41 mouse cellular contexts compared by ENCODE assay signal in genomic region chr10:87045273-87045672, GRCm38 (mm10). TPM values are rescaled to one million over a fixed set of nuclear protein-coding genes. Genes with fewer than 3 reads are reported as not detected.
DNase-seq lines count a peak whose midpoint lies in the region; ATAC-seq lines count a peak whose summit lies in the region.
"Had no signal": no experiment of that assay in that cellular context is flagged by ENCODE, and none has a peak within 500 bp of the region (broad histone marks: within the 10 kb centered on the region; RNA-seq: fewer than 3 reads in every experiment).

No protein-coding gene starts in this region.

- peak overlapping the region; percentile 76 for H3K27ac ChIP-seq in forebrain, embryonic 10.5 days
- no peak overlapping the region for H3K27ac ChIP-seq in forebrain, embryonic 16.5 days (ENCODE audit: low read length)
- H3K27ac ChIP-seq in heart, embryonic 14.5 days (replicated peaks in 1 of 2; ENCODE audit: control insufficient read depth in 1 of 2, insufficient read depth in 1 of 2, low read depth in 2 of 2, low read length in 2 of 2), result no peak overlapping the region
- no peak overlapping the region for H3K27ac ChIP-seq in liver, embryonic 12.5 days
- no peak overlapping the region for H3K27ac ChIP-seq in liver, embryonic 16.5 days (ENCODE audit: low read length)
- H3K27ac ChIP-seq: embryonic facial prominence, embryonic 13.5 days; hindbrain, embryonic 15.5 days; kidney, postnatal 0 days; limb, embryonic 13.5 days; liver, embryonic 14.5 days; midbrain, embryonic 15.5 days had no signal

- no peak for DNase-seq in forebrain, embryonic 10.5 days (ENCODE audit: extremely low spot score, low spot score)
- no peak for DNase-seq in heart, adult 9 months (ENCODE audit: low spot score in 2 of 2)
- peak; percentile 14 for DNase-seq in liver
- DNase-seq in gastrocnemius, postnatal 25 days, result no peak
- DNase-seq: adrenal gland, adult 2 months; adrenal gland, postnatal 36 days; cerebellum, adult 18-20 months; cerebellum, postnatal 10 days; forebrain, postnatal 0 days; heart, postnatal 36 days; kidney, adult 8-10 months; kidney, postnatal 4 days; lung, postnatal 4 days; right cerebral cortex, postnatal 25 days; thymus, adult 18-20 months; thymus, postnatal 25 days had no signal

- no peaks in the 10 kb centered on the region for H3K9me3 ChIP-seq in forebrain, embryonic 10.5 days
- no peaks in the 10 kb centered on the region for H3K9me3 ChIP-seq in forebrain, embryonic 16.5 days (ENCODE audit: control insufficient read depth, low read length)
- H3K9me3 ChIP-seq in heart, embryonic 14.5 days (ENCODE audit: control insufficient read depth, low read length), result no peaks in the 10 kb centered on the region
- no peaks in the 10 kb centered on the region for H3K9me3 ChIP-seq in liver, embryonic 12.5 days (replicated peaks)
- no peaks in the 10 kb centered on the region for H3K9me3 ChIP-seq in liver, embryonic 16.5 days (replicated peaks; ENCODE audit: control insufficient read depth, low read length)
- H3K9me3 ChIP-seq: embryonic facial prominence, embryonic 13.5 days; hindbrain, embryonic 15.5 days; limb, embryonic 13.5 days; megakaryocyte, embryonic 14.5 days; midbrain, embryonic 15.5 days had no signal

- H3K9ac ChIP-seq in forebrain, embryonic 16.5 days (replicated peaks; ENCODE audit: low read depth, low read length), result no peak overlapping the region
- no peak overlapping the region for H3K9ac ChIP-seq in heart, embryonic 14.5 days (ENCODE audit: low read length)
- no peak overlapping the region for H3K9ac ChIP-seq in liver, embryonic 12.5 days
- no peak overlapping the region for H3K9ac ChIP-seq in liver, embryonic 16.5 days (ENCODE audit: low read depth, low read length)
- H3K9ac ChIP-seq: embryonic facial prominence, embryonic 13.5 days; forebrain, postnatal 0 days; hindbrain, embryonic 15.5 days; limb, embryonic 13.5 days; liver, embryonic 14.5 days; midbrain, embryonic 15.5 days had no signal

- peaks cover 33% of the 10 kb centered on the region for H3K4me1 ChIP-seq in forebrain, embryonic 10.5 days
- peaks cover 2% of the 10 kb centered on the region; the same call in 1 of the 2 replicates for H3K4me1 ChIP-seq in forebrain, embryonic 16.5 days (replicated peaks; ENCODE audit: control insufficient read depth, insufficient read depth, low read length)
- no peaks in the 10 kb centered on the region for H3K4me1 ChIP-seq in heart, embryonic 14.5 days (ENCODE audit: control insufficient read depth in 2 of 2, insufficient read depth in 2 of 2, low read length in 2 of 2)
- no peaks in the 10 kb centered on the region for H3K4me1 ChIP-seq in liver, embryonic 12.5 days
- H3K4me1 ChIP-seq in liver, embryonic 16.5 days (ENCODE audit: control insufficient read depth, low read depth, low read length), result no peaks in the 10 kb centered on the region
- H3K4me1 ChIP-seq: embryonic facial prominence, embryonic 13.5 days; hindbrain, embryonic 15.5 days; limb, embryonic 13.5 days; megakaryocyte, embryonic 14.5 days had no signal

- H3K4me3 ChIP-seq in forebrain, embryonic 10.5 days, result no peak overlapping the region
- no peak overlapping the region for H3K4me3 ChIP-seq in forebrain, embryonic 16.5 days (replicated peaks; ENCODE audit: low read length)
- no peak overlapping the region for H3K4me3 ChIP-seq in heart, embryonic 14.5 days (ENCODE audit: control insufficient read depth in 1 of 2, insufficient read depth in 1 of 2, low read depth in 1 of 2, low read length in 2 of 2)
- H3K4me3 ChIP-seq in liver, embryonic 12.5 days, result no peak overlapping the region
- H3K4me3 ChIP-seq in liver, embryonic 16.5 days (ENCODE audit: low read depth, low read length), result no peak overlapping the region
- H3K4me3 ChIP-seq: embryonic facial prominence, embryonic 13.5 days; hindbrain, embryonic 15.5 days; limb, embryonic 13.5 days; megakaryocyte, embryonic 14.5 days; midbrain, embryonic 15.5 days had no signal

- H3K36me3 ChIP-seq in forebrain, embryonic 10.5 days (replicated peaks), result no peaks in the 10 kb centered on the region
- H3K36me3 ChIP-seq in forebrain, embryonic 16.5 days (ENCODE audit: control insufficient read depth, insufficient read depth), result no peaks in the 10 kb centered on the region
- no peaks in the 10 kb centered on the region for H3K36me3 ChIP-seq in heart, embryonic 14.5 days (ENCODE audit: control insufficient read depth, insufficient read depth, low read length)
- H3K36me3 ChIP-seq in liver, embryonic 12.5 days, result no peaks in the 10 kb centered on the region
- H3K36me3 ChIP-seq in liver, embryonic 16.5 days (ENCODE audit: control insufficient read depth, insufficient read depth), result no peaks in the 10 kb centered on the region
- H3K36me3 ChIP-seq: embryonic facial prominence, embryonic 13.5 days; hindbrain, embryonic 15.5 days; limb, embryonic 13.5 days; midbrain, embryonic 15.5 days had no signal

- H3K4me2 ChIP-seq in forebrain, embryonic 16.5 days (ENCODE audit: low read length), result no peak overlapping the region
- no peak overlapping the region for H3K4me2 ChIP-seq in heart, embryonic 14.5 days (ENCODE audit: low read length)
- no peak overlapping the region for H3K4me2 ChIP-seq in liver, embryonic 12.5 days
- H3K4me2 ChIP-seq in liver, embryonic 16.5 days (ENCODE audit: low read depth, low read length), result no peak overlapping the region
- H3K4me2 ChIP-seq: embryonic facial prominence, embryonic 13.5 days; hindbrain, embryonic 15.5 days; limb, embryonic 13.5 days; midbrain, embryonic 15.5 days had no signal

- 75% methylated on average over 3 of the region's 3 CpGs for whole genome bisulfite sequencing in forebrain, embryonic 10.5 days
- WGBS in forebrain, embryonic 16.5 days, result 82% methylated on average over 3 of the region's 3 CpGs
- WGBS in heart, embryonic 14.5 days, result 39% methylated on average over 3 of the region's 3 CpGs
- 36% methylated on average over 3 of the region's 3 CpGs for WGBS in liver, embryonic 12.5 days (ENCODE audit: insufficient replicate concordance)
- WGBS in liver, embryonic 16.5 days (ENCODE audit: insufficient replicate concordance), result 39% methylated on average over 3 of the region's 3 CpGs

- peaks cover 7% of the 10 kb centered on the region; the same call in 1 of the 2 replicates for H3K27me3 ChIP-seq in forebrain, embryonic 10.5 days (ENCODE audit: poor library complexity, severe bottlenecking)
- H3K27me3 ChIP-seq in forebrain, embryonic 16.5 days (replicated peaks; ENCODE audit: control insufficient read depth, insufficient read depth, low read length), result no peaks in the 10 kb centered on the region
- H3K27me3 ChIP-seq in heart, embryonic 14.5 days (ENCODE audit: control insufficient read depth, insufficient read depth, low read length), result no peaks in the 10 kb centered on the region; the same call in 1 of the 2 replicates
- H3K27me3 ChIP-seq in liver, embryonic 12.5 days (replicated peaks), result no peaks in the 10 kb centered on the region
- no peaks in the 10 kb centered on the region for H3K27me3 ChIP-seq in liver, embryonic 16.5 days (ENCODE audit: control insufficient read depth, insufficient read depth, low read depth, low read length)
- H3K27me3 ChIP-seq: CH12.LX; hindbrain, embryonic 15.5 days; megakaryocyte, embryonic 14.5 days; midbrain, embryonic 15.5 days had no signal

- no peak for ATAC-seq in forebrain, embryonic 16.5 days
- peak; percentile 78 for ATAC-seq in heart, embryonic 14.5 days (ENCODE audit: insufficient number of reproducible peaks, insufficient read depth, low FRiP score, low read depth)
- no peak for ATAC-seq in liver, embryonic 12.5 days
- peak; percentile 45; the same call in 1 of the 2 replicates for ATAC-seq in liver, embryonic 16.5 days (ENCODE audit: low read depth)
- ATAC-seq: activated CD4-positive, CD25-positive, alpha-beta regulatory T cell, adult 4 months; inflammation-experienced regulatory T-cells, adult 6 months; lung, postnatal 0 days; midbrain, embryonic 15.5 days had no signal

RNA-seq across cellular contexts. Expression of gene 1700113H08Rik, which starts 12.6 kb away (rescaled TPM):
- polyA plus RNA-seq in forebrain, embryonic 10.5 days (2016; fragmentation: Nextera tagmentation; extraction: Ambion mirVana), result not detected in 2 replicates
- not detected in 2 replicates for polyA plus RNA-seq in forebrain, embryonic 16.5 days (2015; fragmentation: Nextera tagmentation; extraction: Ambion mirVana)
- polyA plus RNA-seq in heart, embryonic 14.5 days (2014; fragmentation: Nextera tagmentation; extraction: Ambion mirVana), result not detected in 2 replicates
- not detected in 2 replicates for polyA plus RNA-seq in liver, embryonic 12.5 days (2016; fragmentation: Nextera tagmentation; extraction: Ambion mirVana)
- polyA plus RNA-seq in liver, embryonic 16.5 days (2015; fragmentation: Nextera tagmentation; extraction: Ambion mirVana), result not detected in 2 replicates
- total RNA-seq in gastrocnemius, postnatal 25 days (2021), result under 1 TPM; 0.40 to 0.69 TPM
- total RNA-seq: adrenal gland, adult 2 months; adrenal gland, postnatal 36 days; CH12.LX; common myeloid progenitor, adult 5-6 weeks; ES-E14; forebrain, postnatal 0 days; heart, postnatal 36 days; layer of hippocampus, adult 8-10 months; layer of hippocampus, postnatal 25 days; left cerebral cortex, adult 8-10 months; left cerebral cortex, postnatal 36 days; neutrophil, adult 5-6 weeks had no signal
- polyA plus RNA-seq: activated CD4-positive, CD25-positive, alpha-beta regulatory T cell, adult 4 months; adrenal gland, adult 2 months; C2C12; embryonic facial prominence, embryonic 13.5 days; forebrain, embryonic 11.5 days; inflammation-experienced regulatory T-cells, adult 6 months; kidney, postnatal 0 days; limb, embryonic 13.5 days; liver, embryonic 14.5 days; lung, postnatal 0 days; midbrain, embryonic 15.5 days; stomach, embryonic 16.5 days had no signal

RNA-seq across cellular contexts. Expression of gene Stab2, which starts 37.4 kb away (rescaled TPM):
- 0.02 and 0.06 TPM in 2 replicates for polyA plus RNA-seq in forebrain, embryonic 10.5 days (2016; fragmentation: Nextera tagmentation; extraction: Ambion mirVana)
- polyA plus RNA-seq in forebrain, embryonic 16.5 days (2015; fragmentation: Nextera tagmentation; extraction: Ambion mirVana), result 0.06 and 0.15 TPM in 2 replicates
- polyA plus RNA-seq in heart, embryonic 14.5 days (2014; fragmentation: Nextera tagmentation; extraction: Ambion mirVana), result 0.59 and 0.89 TPM in 2 replicates
- 26.9 and 31.7 TPM in 2 replicates for polyA plus RNA-seq in liver, embryonic 12.5 days (2016; fragmentation: Nextera tagmentation; extraction: Ambion mirVana)
- 24.2 and 25.4 TPM in 2 replicates for polyA plus RNA-seq in liver, embryonic 16.5 days (2015; fragmentation: Nextera tagmentation; extraction: Ambion mirVana)
- total RNA-seq in gastrocnemius, postnatal 25 days (2021), result 1 to 10 TPM in 1 of 2 experiments, under 1 TPM in 1; 0.78 to 1.3 TPM
- total RNA-seq: CH12.LX; common myeloid progenitor, adult 5-6 weeks; neutrophil, adult 5-6 weeks had no signal
- polyA plus RNA-seq: activated CD4-positive, CD25-positive, alpha-beta regulatory T cell, adult 4 months; forebrain, embryonic 11.5 days had no signal

Comparison
In these comparisons a context has a peak if more than half of its experiments do, and no peak if none do; other contexts are left out.
1. ATAC-seq: peak in heart, embryonic 14.5 days (single experiment) and liver, embryonic 16.5 days (single experiment); none in forebrain, embryonic 16.5 days (single experiment) and liver, embryonic 12.5 days (single experiment).
2. RNA of gene Stab2, which starts 37.4 kb away (polyA plus RNA-seq): 26.9 to 31.7 TPM in liver, embryonic 12.5 days and 24.2 to 25.4 TPM in liver, embryonic 16.5 days; 0.59 to 0.89 TPM in heart, embryonic 14.5 days, 0.06 to 0.15 TPM in forebrain, embryonic 16.5 days and 0.02 to 0.06 TPM in forebrain, embryonic 10.5 days; every median in the first group is over 10 times any median in the second.